11 mouse cellular contexts compared by ENCODE assay signal in genomic region chr5:32349718-32350117, GRCm38 (mm10).
A peak's percentile ranks its signal among the peaks of the same experiment; 100 is the strongest.
DNase-seq lines count a peak whose midpoint lies in the region; ATAC-seq lines count a peak whose summit lies in the region.
"Had no signal": no experiment of that assay in that cellular context is flagged by ENCODE, and none has a peak within 500 bp of the region (broad histone marks: within the 10 kb centered on the region; RNA-seq: fewer than 3 reads in every experiment).

No protein-coding gene starts in this region.

- DNase-seq in limb, embryonic 10.5 days (ENCODE audit: low spot score), result no peak
- peak; percentile 25 for DNase-seq in heart, postnatal 4 days
- peak; percentile 43 for DNase-seq in yolk sac, embryonic 10.5 days (ENCODE audit: low spot score)
- DNase-seq: cerebellum, postnatal 36 days had no signal

- peaks cover 13% of the 10 kb centered on the region for H3K4me1 ChIP-seq in limb, embryonic 13.5 days
- no peaks in the 10 kb centered on the region for H3K4me1 ChIP-seq in limb, embryonic 10.5 days
- H3K4me1 ChIP-seq in lung, embryonic 16.5 days (replicated peaks; ENCODE audit: control insufficient read depth, insufficient read depth, low read length), result peaks cover 43% of the 10 kb centered on the region
- 0 out of 2 replicates have a peak, but pooled peaks cover 7% of the 10 kb centered on the region for H3K4me1 ChIP-seq in hindbrain, embryonic 12.5 days
- no peaks in the 10 kb centered on the region for H3K4me1 ChIP-seq in midbrain, embryonic 15.5 days
- H3K4me1 ChIP-seq: hindbrain, embryonic 15.5 days had no signal

- H3K4me3 ChIP-seq in limb, embryonic 13.5 days, result no peak overlapping the region
- H3K4me3 ChIP-seq in limb, embryonic 10.5 days, result no peak overlapping the region
- no peak overlapping the region for H3K4me3 ChIP-seq in lung, embryonic 16.5 days (ENCODE audit: low read length)
- no peak overlapping the region for H3K4me3 ChIP-seq in hindbrain, embryonic 12.5 days
- no peak overlapping the region for H3K4me3 ChIP-seq in midbrain, embryonic 15.5 days
- H3K4me3 ChIP-seq: hindbrain, embryonic 15.5 days had no signal

- H3K9ac ChIP-seq in limb, embryonic 13.5 days, result 0 out of 2 replicates have a peak overlapping the region, but pooled peaks have one; percentile 13
- H3K9ac ChIP-seq in lung, embryonic 16.5 days (ENCODE audit: low read length), result no peak overlapping the region
- no peak overlapping the region for H3K9ac ChIP-seq in hindbrain, embryonic 12.5 days
- no peak overlapping the region for H3K9ac ChIP-seq in midbrain, embryonic 15.5 days
- H3K9ac ChIP-seq: hindbrain, embryonic 15.5 days had no signal

- H3K27ac ChIP-seq in limb, embryonic 13.5 days, result no peak overlapping the region
- no peak overlapping the region for H3K27ac ChIP-seq in limb, embryonic 10.5 days
- H3K27ac ChIP-seq in lung, embryonic 16.5 days (ENCODE audit: low read length), result peak overlapping the region; percentile 83
- no peak overlapping the region for H3K27ac ChIP-seq in hindbrain, embryonic 12.5 days
- H3K27ac ChIP-seq in midbrain, embryonic 15.5 days, result no peak overlapping the region
- H3K27ac ChIP-seq: hindbrain, embryonic 15.5 days had no signal

- no peak for ATAC-seq in limb, embryonic 13.5 days (ENCODE audit: low FRiP score, low read depth)
- peak; percentile 32 for ATAC-seq in lung, embryonic 16.5 days (ENCODE audit: low read depth)
- ATAC-seq in hindbrain, embryonic 12.5 days (ENCODE audit: low FRiP score), result no peak
- no peak for ATAC-seq in midbrain, embryonic 15.5 days (replicated peaks)
- ATAC-seq in CD4-positive, CD25-positive, alpha-beta regulatory T cell, adult 4 months, result no peak

- no peaks in the 10 kb centered on the region for H3K27me3 ChIP-seq in limb, embryonic 13.5 days
- H3K27me3 ChIP-seq in limb, embryonic 10.5 days (ENCODE audit: low read depth, poor library complexity, severe bottlenecking), result no peaks in the 10 kb centered on the region
- H3K27me3 ChIP-seq in lung, embryonic 16.5 days (ENCODE audit: control insufficient read depth, insufficient read depth, low read depth, low read length), result no peaks in the 10 kb centered on the region
- H3K27me3 ChIP-seq in hindbrain, embryonic 12.5 days, result no peaks in the 10 kb centered on the region
- no peaks in the 10 kb centered on the region for H3K27me3 ChIP-seq in midbrain, embryonic 15.5 days (replicated peaks)
- H3K27me3 ChIP-seq: CH12.LX; hindbrain, embryonic 15.5 days had no signal

- 51% methylated on average over 3 of the region's 3 CpGs for WGBS in limb, embryonic 13.5 days
- WGBS in limb, embryonic 10.5 days, result 56% methylated on average over 3 of the region's 3 CpGs
- 26% methylated on average over 3 of the region's 3 CpGs for WGBS in lung, embryonic 16.5 days
- 78% methylated on average over 3 of the region's 3 CpGs for WGBS in hindbrain, embryonic 12.5 days
- 91% methylated on average over 3 of the region's 3 CpGs for WGBS in midbrain, embryonic 15.5 days

- H3K36me3 ChIP-seq in limb, embryonic 13.5 days, result no peaks in the 10 kb centered on the region
- H3K36me3 ChIP-seq in limb, embryonic 10.5 days, result no peaks in the 10 kb centered on the region
- H3K36me3 ChIP-seq in lung, embryonic 16.5 days (ENCODE audit: control insufficient read depth, insufficient read depth, low read length), result no peaks in the 10 kb centered on the region
- no peaks in the 10 kb centered on the region for H3K36me3 ChIP-seq in hindbrain, embryonic 12.5 days
- H3K36me3 ChIP-seq in midbrain, embryonic 15.5 days (replicated peaks), result no peaks in the 10 kb centered on the region
- H3K36me3 ChIP-seq: hindbrain, embryonic 15.5 days had no signal

- no peak overlapping the region for H3K4me2 ChIP-seq in limb, embryonic 13.5 days (replicated peaks)
- no peak overlapping the region for H3K4me2 ChIP-seq in lung, embryonic 16.5 days (ENCODE audit: low read depth, low read length)
- H3K4me2 ChIP-seq in hindbrain, embryonic 12.5 days (replicated peaks), result no peak overlapping the region
- no peak overlapping the region for H3K4me2 ChIP-seq in midbrain, embryonic 15.5 days
- H3K4me2 ChIP-seq: hindbrain, embryonic 15.5 days had no signal

- H3K9me3 ChIP-seq in limb, embryonic 13.5 days, result no peaks in the 10 kb centered on the region
- H3K9me3 ChIP-seq in limb, embryonic 10.5 days (replicated peaks), result no peaks in the 10 kb centered on the region
- no peaks in the 10 kb centered on the region for H3K9me3 ChIP-seq in lung, embryonic 16.5 days (ENCODE audit: control insufficient read depth, low read length)
- H3K9me3 ChIP-seq in hindbrain, embryonic 12.5 days (replicated peaks), result no peaks in the 10 kb centered on the region
- H3K9me3 ChIP-seq in midbrain, embryonic 15.5 days, result no peaks in the 10 kb centered on the region
- H3K9me3 ChIP-seq: hindbrain, embryonic 15.5 days had no signal
